Mouse (Mus musculus) midbrain, embryonic 16.5 days (tissue): ENCODE data around the gene Tnfrsf1a. TPM values are rescaled to one million over a fixed set of nuclear protein-coding genes. Genes with fewer than 3 reads are reported as not detected.

Source experiments
- ATAC-seq: fragments of 200-750 bp; cut with Nextera tagmentation; 2 replicates; pipeline ENCODE4 v1.8.0; 2017; ENCODE audit warnings: moderate TSS enrichment
- H3K27ac ChIP-seq: fragments of 300-500 bp; sonication (generic); 2 replicates; pipeline ENCODE4 v1.5.1; 2014; ENCODE audit warnings: mild to moderate bottlenecking, low read length, mixed read lengths
- H3K27me3 ChIP-seq: fragments of 300-500 bp; sonication (generic); 2 replicates; pipeline ENCODE4 v1.6.1; 2014; ENCODE audit warnings: low read depth, low read length, mixed read lengths; ENCODE audit not compliant: control insufficient read depth, insufficient read depth
- H3K36me3 ChIP-seq: fragments of 300-500 bp; sonication (generic); 2 replicates; pipeline ENCODE4 v1.6.1; 2014; ENCODE audit warnings: mild to moderate bottlenecking, low read length, moderate library complexity, mixed read lengths; ENCODE audit not compliant: control insufficient read depth, insufficient read depth
- H3K4me1 ChIP-seq: fragments of 300-500 bp; sonication (generic); 2 replicates; pipeline ENCODE4 v1.6.1; 2014; ENCODE audit warnings: mild to moderate bottlenecking, low read length, mixed read lengths; ENCODE audit not compliant: control insufficient read depth, insufficient read depth
- H3K4me2 ChIP-seq: fragments of 300-500 bp; sonication (generic); 2 replicates; pipeline ENCODE4 v1.6.1; 2014; ENCODE audit warnings: mild to moderate bottlenecking, low read length, mixed read lengths
- H3K4me3 ChIP-seq: fragments of 300-500 bp; sonication (generic); 2 replicates; pipeline ENCODE4 v1.5.1; 2014; ENCODE audit warnings: low read depth, mild to moderate bottlenecking, low read length, moderate library complexity, mixed read lengths
- H3K9ac ChIP-seq: fragments of 300-500 bp; sonication (generic); 2 replicates; pipeline ENCODE4 v1.6.1; 2014; ENCODE audit warnings: low read depth, low read length, mixed read lengths
- H3K9me3 ChIP-seq: fragments of 300-500 bp; sonication (generic); replicated peaks from 2 replicates; pipeline ENCODE4 v1.6.1; 2014; ENCODE audit warnings: mild to moderate bottlenecking, low read length, mixed read lengths; ENCODE audit not compliant: control insufficient read depth, poor library complexity, severe bottlenecking
- WGBS: fragments of 180-500 bp; shearing (Covaris S2); extraction: QIAGEN DNeasy Blood & Tissue Kit; methylation state at CpG from one replicate; pipeline ENCODE4 v1.1.7; 2014; 5-methylcytosine and 5-hydroxymethylcytosine counted together
- polyA plus RNA-seq: library from polyadenylated mRNA; unstranded; fragments of >200 nt; fragmentation: Nextera tagmentation; extraction: Ambion mirVana; gene quantifications from 2 replicates; pipeline ENCODE4 v1.2.1, GENCODE M21; 2015

Gene Tnfrsf1a
- polyA plus RNA-seq, 1 experiment from 2014 or later = 11.2 TPM

- Histone ChIP-seq H3K27me3 (no peaks in the 10 kb centered on the region), H3K36me3 (no peaks in the 10 kb centered on the region), H3K4me2 (peak overlapping the region; percentile 60), H3K9me3 (no peaks in the 10 kb centered on the region), H3K9ac (peak overlapping the region; percentile 27; the same call in 1 of the 2 replicates), H3K27ac (no peak overlapping the region), H3K4me3 (peak overlapping the region; percentile 36), H3K4me1 (peaks cover 20% of the 10 kb centered on the region)
- WGBS = 10% methylated on average over 20 of the region's 20 CpGs
- 0 out of 2 replicates have a peak, but pooled peaks have one; percentile 6 for ATAC-seq
These were observed 1.3 kb downstream of the Tnfrsf1a start for GRCm38 (mm10) chr6:125350231-125350994.

- Histone ChIP-seq H3K4me1 (peaks cover 23% of the 10 kb centered on the region), H3K9me3 (no peaks in the 10 kb centered on the region), H3K9ac (no peak overlapping the region), H3K4me3 (no peak overlapping the region), H3K4me2 (no peak overlapping the region; the same call in 1 of the 2 replicates), H3K36me3 (no peaks in the 10 kb centered on the region), H3K27me3 (no peaks in the 10 kb centered on the region), H3K27ac (no peak overlapping the region)
- ATAC-seq = no peak
- WGBS = 87% methylated on average over 2 of the region's 2 CpGs
These were observed 1.8 kb downstream of the Tnfrsf1a start for GRCm38 (mm10) chr6:125350995-125351324.

- no peak for ATAC-seq
- H3K4me1 ChIP-seq = peaks cover 23% of the 10 kb centered on the region
- no peak overlapping the region for H3K27ac ChIP-seq
- WGBS = 74% methylated on average over 8 of the region's 8 CpGs
- H3K9me3 ChIP-seq = no peaks in the 10 kb centered on the region
- no peak overlapping the region for H3K9ac ChIP-seq
- H3K4me2 ChIP-seq = no peak overlapping the region
- H3K4me3 ChIP-seq = no peak overlapping the region
- H3K27me3 ChIP-seq = no peaks in the 10 kb centered on the region
- no peaks in the 10 kb centered on the region for H3K36me3 ChIP-seq
These were observed 2.3 kb downstream of the Tnfrsf1a start for GRCm38 (mm10) chr6:125351368-125352045.

DNA sequence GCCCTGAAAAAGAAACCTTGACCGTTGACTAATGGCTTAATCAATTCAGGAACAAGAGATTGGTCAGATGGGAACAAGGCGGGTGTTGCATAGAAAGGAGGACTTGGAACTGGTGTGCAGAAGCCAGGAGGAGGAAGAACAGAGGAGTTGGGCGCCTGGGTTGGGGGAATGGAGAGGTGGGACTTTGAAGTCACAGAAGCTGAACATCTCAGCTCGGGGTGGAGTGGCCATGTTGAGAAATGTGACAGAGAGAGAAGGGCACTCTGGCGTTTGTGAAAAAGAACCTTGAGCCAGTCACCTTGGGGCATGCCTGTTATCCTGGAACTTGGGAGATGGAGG is 2.9 kb downstream of the Tnfrsf1a start:
- no peak overlapping the region for H3K9ac ChIP-seq
- H3K4me1 ChIP-seq = peaks cover 23% of the 10 kb centered on the region
- no peaks in the 10 kb centered on the region for H3K36me3 ChIP-seq
- no peak overlapping the region for H3K4me3 ChIP-seq
- H3K27ac ChIP-seq = no peak overlapping the region
- WGBS = 69% methylated on average over 5 of the region's 5 CpGs
- ATAC-seq = no peak
- H3K4me2 ChIP-seq = no peak overlapping the region
- H3K27me3 ChIP-seq = no peaks in the 10 kb centered on the region
- H3K9me3 ChIP-seq = no peaks in the 10 kb centered on the region

DNA sequence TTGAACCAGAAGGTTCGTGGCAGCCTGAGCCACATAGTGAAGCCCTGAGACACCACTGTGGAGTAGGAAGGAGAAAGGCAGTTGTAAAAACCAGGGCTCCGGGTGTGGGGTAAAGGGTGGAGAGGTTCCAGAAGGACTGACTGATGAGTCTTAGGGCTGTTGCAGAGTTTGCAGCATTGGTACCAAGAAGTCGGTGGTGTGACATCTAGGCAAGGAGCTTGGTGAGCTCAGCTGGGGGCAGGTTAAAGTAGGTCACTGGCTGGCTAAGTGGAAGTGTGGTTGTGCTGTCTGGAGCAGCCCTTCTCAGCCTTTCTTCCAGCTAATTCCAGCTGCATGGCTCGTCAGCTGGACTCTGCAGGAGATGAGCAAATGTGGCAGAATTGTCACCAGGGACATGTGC is 3.6 kb downstream of the Tnfrsf1a start:
- Histone ChIP-seq H3K9me3 (no peaks in the 10 kb centered on the region), H3K4me2 (no peak overlapping the region), H3K9ac (no peak overlapping the region), H3K27ac (no peak overlapping the region), H3K27me3 (no peaks in the 10 kb centered on the region), H3K4me1 (peaks cover 23% of the 10 kb centered on the region), H3K4me3 (no peak overlapping the region), H3K36me3 (no peaks in the 10 kb centered on the region)
- no peak for ATAC-seq
- whole genome bisulfite sequencing = 64% methylated on average over 4 of the region's 4 CpGs

DNA sequence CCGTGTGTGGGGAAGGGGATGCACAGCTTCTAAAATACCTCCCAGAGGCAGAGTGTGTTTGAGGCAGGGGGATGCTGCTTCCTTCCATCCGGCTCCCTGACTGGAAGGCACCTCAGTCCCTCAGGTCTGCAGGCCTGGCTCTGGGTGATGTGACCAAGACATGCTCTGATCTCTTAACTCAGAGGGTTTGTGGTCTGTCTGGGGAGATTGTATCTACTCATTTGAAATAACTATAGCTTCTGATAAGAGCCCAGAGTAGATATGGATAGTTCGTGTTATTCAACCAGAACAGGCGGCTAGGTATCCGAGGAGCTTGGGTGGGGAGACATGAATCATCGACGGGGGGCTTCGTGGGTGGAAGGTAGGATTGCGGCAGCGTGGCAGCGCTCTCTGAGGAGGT is 4.1 kb downstream of the Tnfrsf1a start:
- no peaks in the 10 kb centered on the region for H3K27me3 ChIP-seq
- no peak overlapping the region for H3K27ac ChIP-seq
- no peak overlapping the region for H3K4me3 ChIP-seq
- H3K36me3 ChIP-seq = no peaks in the 10 kb centered on the region
- no peak overlapping the region for H3K9ac ChIP-seq
- peaks cover 23% of the 10 kb centered on the region for H3K4me1 ChIP-seq
- ATAC-seq = no peak
- H3K9me3 ChIP-seq = no peaks in the 10 kb centered on the region
- WGBS = 83% methylated on average over 11 of the region's 11 CpGs
- H3K4me2 ChIP-seq = no peak overlapping the region

GRCm38 (mm10) chr6:125353655-125354054 is 4.5 kb downstream of the Tnfrsf1a start:
- H3K4me1 ChIP-seq = peaks cover 23% of the 10 kb centered on the region
- H3K9me3 ChIP-seq = no peaks in the 10 kb centered on the region
- H3K36me3 ChIP-seq = no peaks in the 10 kb centered on the region
- no peak overlapping the region for H3K27ac ChIP-seq
- H3K4me3 ChIP-seq = no peak overlapping the region
- WGBS = 92% methylated on average over 4 of the region's 4 CpGs
- no peak overlapping the region for H3K4me2 ChIP-seq
- H3K27me3 ChIP-seq = no peaks in the 10 kb centered on the region
- ATAC-seq = no peak
- no peak overlapping the region for H3K9ac ChIP-seq

DNA sequence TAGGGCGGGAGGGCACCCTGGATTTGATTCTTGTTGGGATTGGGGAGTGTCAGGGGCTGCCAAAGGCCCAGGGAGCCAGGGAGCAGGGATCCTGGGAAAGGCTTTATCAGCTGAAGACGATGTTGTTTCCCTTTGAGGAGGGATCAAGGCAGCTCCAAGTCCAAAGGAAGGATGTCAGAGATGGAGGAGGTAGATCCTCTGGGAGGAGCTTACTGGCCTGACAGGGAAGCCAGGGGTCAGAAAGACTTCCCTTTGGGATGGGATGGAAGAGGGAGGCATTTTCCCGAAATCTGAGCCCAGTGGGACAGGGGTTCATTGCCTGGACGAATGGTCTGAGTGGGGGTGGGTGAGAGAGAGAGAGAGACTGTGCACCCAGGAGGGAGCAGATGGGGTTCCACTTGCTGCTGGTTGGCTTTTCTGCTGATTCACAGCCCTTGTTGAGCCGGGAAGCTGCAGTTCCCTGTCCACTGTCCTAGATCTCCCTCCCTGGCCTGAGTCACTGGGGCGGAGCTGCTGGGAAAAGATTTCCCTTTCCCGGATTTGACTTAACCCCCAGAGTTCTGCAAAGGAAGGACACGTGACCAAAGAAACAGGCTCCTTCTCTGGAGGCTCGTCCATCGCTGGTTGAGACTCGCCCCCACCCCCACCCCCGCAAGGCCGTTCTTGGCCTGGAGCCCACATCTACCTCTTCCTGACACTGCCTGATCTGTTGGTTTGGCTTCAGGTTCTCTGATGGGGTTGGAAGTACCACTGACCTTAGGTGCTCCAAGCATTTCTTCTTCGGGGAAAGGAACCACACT is 5.4 kb downstream of the Tnfrsf1a start:
- Histone ChIP-seq H3K4me3 (no peak overlapping the region), H3K4me1 (peaks cover 16% of the 10 kb centered on the region), H3K36me3 (no peaks in the 10 kb centered on the region), H3K4me2 (peak overlapping the region; percentile 36; the same call in 1 of the 2 replicates), H3K27me3 (no peaks in the 10 kb centered on the region), H3K27ac (no peak overlapping the region), H3K9me3 (no peaks in the 10 kb centered on the region), H3K9ac (peak overlapping the region; percentile 32; the same call in 1 of the 2 replicates)
- no peak for ATAC-seq
- 12% methylated on average over 14 of the region's 14 CpGs for WGBS
